Mouse (Mus musculus): ENCODE measurements around the gene Olfr157. TPM values are rescaled to one million over a fixed set of nuclear protein-coding genes. Genes with fewer than 3 reads are reported as not detected.
"Not testable (repeated sequence)": the region's sequence is repeated elsewhere in the genome, so short reads cannot be mapped to it uniquely, and the experiment has no call there.

Olfr157 gene
- polyA plus RNA-seq, 1 experiment from 2014 or later = not detected

DNA sequence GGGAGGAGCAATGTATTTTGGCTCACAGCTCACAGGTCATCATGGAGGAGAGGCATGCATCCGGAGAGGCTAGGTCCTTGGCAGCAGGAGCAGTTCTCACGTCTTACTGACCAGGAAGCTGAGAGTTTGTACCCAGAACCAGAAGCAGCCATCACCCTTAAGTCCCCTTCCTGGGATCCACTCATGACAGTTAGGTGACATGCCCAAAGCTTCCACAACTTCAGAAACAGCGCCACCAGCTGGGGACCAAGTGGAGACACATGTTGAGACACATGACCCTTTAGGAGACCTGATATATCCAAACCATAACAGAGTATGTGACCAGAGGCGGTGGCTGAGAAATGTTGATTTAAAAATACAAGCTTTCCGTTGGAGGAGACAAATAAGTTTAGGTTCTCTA lies 8.0 kb downstream of the Olfr157 start:
- Histone ChIP-seq H3K4me2 (ENCODE audit: low read length) (no peak overlapping the region), H3K36me3 (ENCODE audit: control insufficient read depth, insufficient read depth, low read length) (no peaks in the 10 kb centered on the region), H3K9ac (ENCODE audit: low read length) (no peak overlapping the region), H3K9me3 (replicated peaks; ENCODE audit: control insufficient read depth, low read length) (no peaks in the 10 kb centered on the region), H3K27ac (ENCODE audit: low read depth, low read length) (no peak overlapping the region), H3K4me3 (ENCODE audit: low read depth, low read length) (no peak overlapping the region), H3K27me3 (replicated peaks; ENCODE audit: control insufficient read depth, insufficient read depth, low read length) (no peaks in the 10 kb centered on the region), H3K4me1 (ENCODE audit: control insufficient read depth, insufficient read depth, low read length) (no peaks in the 10 kb centered on the region)
- no peak for DNase-seq (ENCODE audit: low spot score)
- 75% methylated on average over 5 of the region's 5 CpGs for WGBS
- no peak for ATAC-seq

DNA sequence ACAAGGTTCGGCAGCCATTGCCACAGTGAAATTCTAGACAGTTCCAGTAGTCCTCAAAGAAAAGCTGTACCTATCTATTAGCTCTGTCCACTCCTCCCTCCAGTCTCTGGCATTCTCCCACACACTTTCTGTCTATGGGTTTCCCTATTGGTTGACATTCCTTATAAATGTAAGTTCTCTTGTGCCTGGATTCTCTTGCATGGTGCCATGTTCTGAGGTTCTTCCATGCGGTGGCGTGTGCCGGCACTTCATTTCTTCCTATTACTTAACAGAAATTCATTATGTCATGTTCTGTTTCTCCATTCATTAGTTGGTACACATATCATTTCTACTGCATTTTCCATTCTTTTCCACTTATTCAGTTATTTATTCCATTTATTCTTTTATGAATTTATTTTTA lies 11.2 kb downstream of the Olfr157 start:
- Histone ChIP-seq H3K4me1 (ENCODE audit: control insufficient read depth, insufficient read depth, low read length) (no peaks in the 10 kb centered on the region), H3K4me3 (ENCODE audit: low read depth, low read length) (no peak overlapping the region), H3K9ac (ENCODE audit: low read length) (no peak overlapping the region), H3K27me3 (replicated peaks; ENCODE audit: control insufficient read depth, insufficient read depth, low read length) (no peaks in the 10 kb centered on the region), H3K9me3 (replicated peaks; ENCODE audit: control insufficient read depth, low read length) (no peaks in the 10 kb centered on the region), H3K4me2 (ENCODE audit: low read length) (no peak overlapping the region), H3K36me3 (ENCODE audit: control insufficient read depth, insufficient read depth, low read length) (no peaks in the 10 kb centered on the region), H3K27ac (ENCODE audit: low read depth, low read length) (no peak overlapping the region)
- 94% methylated on average over 4 of the region's 4 CpGs for WGBS
- ATAC-seq = no peak
- DNase-seq (ENCODE audit: low spot score) = no peak

DNA sequence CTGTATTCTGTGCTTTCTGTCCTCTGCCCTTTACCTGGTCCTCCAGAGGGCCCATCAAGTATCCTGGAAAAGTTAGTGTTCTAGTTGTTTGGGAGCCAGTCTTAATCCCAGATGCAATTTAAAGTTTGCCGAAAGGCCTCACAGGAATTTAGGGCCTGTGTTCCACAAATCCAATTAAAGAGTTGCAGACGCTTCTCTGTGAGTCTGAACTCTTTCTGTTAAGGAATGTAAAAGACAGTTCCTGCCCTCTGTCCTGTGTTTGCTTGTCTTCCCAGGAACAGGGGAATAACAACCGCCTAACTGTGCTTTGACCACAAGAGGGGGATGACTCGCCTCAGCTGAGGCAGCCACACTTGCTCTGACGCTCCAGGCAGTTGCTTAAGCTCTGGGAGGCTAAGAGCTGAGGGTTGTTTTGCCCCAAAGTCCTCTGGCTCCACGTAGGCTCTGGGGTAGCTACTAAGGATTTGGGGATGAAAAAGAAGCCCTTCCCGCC lies 16.1 kb downstream of the Olfr157 start, which contains the start of gene Olfr156:
Olfr156 (minus strand) TSS at position 51 of the 493 bp plus-strand sequence.
- Histone ChIP-seq H3K27me3 (replicated peaks; ENCODE audit: control insufficient read depth, insufficient read depth, low read length) (no peaks in the 10 kb centered on the region), H3K4me3 (ENCODE audit: low read depth, low read length) (no peak within 1 kb of the TSS), H3K9ac (ENCODE audit: low read length) (no peak within 1 kb of the TSS), H3K27ac (ENCODE audit: low read depth, low read length) (no peak within 1 kb of the TSS), H3K9me3 (replicated peaks; ENCODE audit: control insufficient read depth, low read length) (no peaks in the 10 kb centered on the region), H3K36me3 (ENCODE audit: control insufficient read depth, insufficient read depth, low read length) (no peaks in the 10 kb centered on the region), H3K4me2 (ENCODE audit: low read length) (no peak within 1 kb of the TSS), H3K4me1 (ENCODE audit: control insufficient read depth, insufficient read depth, low read length) (no peaks in the 10 kb centered on the region)
- WGBS = 9% methylated on average over 7 of the region's 7 CpGs
- ATAC-seq = no peak
- DNase-seq (ENCODE audit: low spot score) = peak; percentile 44

DNA sequence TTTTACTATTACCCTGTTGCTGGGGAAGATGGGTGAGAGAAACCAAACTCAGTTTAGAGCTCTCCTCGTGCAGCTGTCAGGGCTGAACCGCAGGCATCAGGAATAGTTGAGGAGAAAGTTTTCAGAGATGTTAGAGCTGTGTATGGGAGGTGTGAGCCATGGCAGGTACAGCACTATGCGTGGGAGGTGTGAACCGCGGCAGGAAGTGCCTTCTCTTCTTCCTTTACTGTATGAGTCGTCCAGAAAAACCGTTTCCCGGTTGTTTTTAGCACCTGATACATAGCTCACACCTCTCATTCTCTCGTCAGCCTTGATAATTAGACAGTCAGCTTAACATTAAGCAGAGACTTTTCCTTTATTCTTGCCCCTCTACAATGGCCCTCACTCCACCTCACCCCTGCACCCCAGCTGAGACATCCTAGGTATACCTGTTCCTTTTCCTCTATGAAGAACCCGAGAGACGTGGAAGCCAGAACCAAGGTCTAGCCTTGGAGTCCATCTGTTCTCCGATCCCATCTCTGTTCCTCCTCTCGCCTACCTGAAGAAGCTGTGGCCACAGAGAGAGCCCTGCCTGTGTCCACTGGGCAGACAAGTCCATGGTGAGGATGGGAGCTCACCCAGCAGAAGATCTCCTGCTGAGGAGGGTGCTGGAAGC lies 17.0 kb downstream of the Olfr157 start:
- DNase-seq (ENCODE audit: low spot score) (no peak), ATAC-seq (no peak)
- Histone ChIP-seq H3K36me3 (ENCODE audit: control insufficient read depth, insufficient read depth, low read length) (no peaks in the 10 kb centered on the region), H3K27me3 (replicated peaks; ENCODE audit: control insufficient read depth, insufficient read depth, low read length) (no peaks in the 10 kb centered on the region), H3K9ac (ENCODE audit: low read length) (no peak overlapping the region), H3K4me1 (ENCODE audit: control insufficient read depth, insufficient read depth, low read length) (no peaks in the 10 kb centered on the region), H3K4me3 (ENCODE audit: low read depth, low read length) (no peak overlapping the region), H3K27ac (ENCODE audit: low read depth, low read length) (no peak overlapping the region), H3K9me3 (replicated peaks; ENCODE audit: control insufficient read depth, low read length) (no peaks in the 10 kb centered on the region), H3K4me2 (ENCODE audit: low read length) (no peak overlapping the region)
- WGBS = 87% methylated on average over 13 of the region's 13 CpGs

DNA sequence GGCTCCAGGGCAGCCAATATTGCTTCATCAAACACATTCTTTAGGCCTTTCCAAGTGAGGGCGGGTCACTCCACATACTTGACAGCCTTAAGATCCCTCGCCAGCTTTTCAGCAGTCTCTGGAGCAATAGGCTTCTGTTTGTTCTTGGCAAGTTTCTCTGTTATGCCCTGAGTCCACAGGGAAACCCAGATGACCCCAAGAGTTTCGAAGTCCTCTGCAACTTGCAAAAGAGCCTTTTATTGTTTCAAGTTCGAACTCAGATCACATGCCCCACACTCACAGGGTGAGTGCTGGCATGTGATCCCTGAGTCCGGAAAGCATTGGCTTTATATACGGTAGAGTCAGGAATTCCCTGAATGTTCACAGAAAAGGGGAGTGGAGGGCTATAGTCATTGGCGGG lies 41.1 kb downstream of the Olfr157 start:
- Histone ChIP-seq H3K9ac (ENCODE audit: low read length) (no peak overlapping the region), H3K27me3 (replicated peaks; ENCODE audit: control insufficient read depth, insufficient read depth, low read length) (no peaks in the 10 kb centered on the region), H3K27ac (ENCODE audit: low read depth, low read length) (no peak overlapping the region), H3K4me1 (ENCODE audit: control insufficient read depth, insufficient read depth, low read length) (no peaks in the 10 kb centered on the region), H3K4me3 (ENCODE audit: low read depth, low read length) (no peak overlapping the region), H3K36me3 (ENCODE audit: control insufficient read depth, insufficient read depth, low read length) (no peaks in the 10 kb centered on the region), H3K9me3 (replicated peaks; ENCODE audit: control insufficient read depth, low read length) (no peaks in the 10 kb centered on the region; the same call in 1 of the 2 replicates), H3K4me2 (ENCODE audit: low read length) (no peak overlapping the region)
- no peak for ATAC-seq
- WGBS = 85% methylated on average over 7 of the region's 7 CpGs
- no peak for DNase-seq (ENCODE audit: low spot score)

DNA sequence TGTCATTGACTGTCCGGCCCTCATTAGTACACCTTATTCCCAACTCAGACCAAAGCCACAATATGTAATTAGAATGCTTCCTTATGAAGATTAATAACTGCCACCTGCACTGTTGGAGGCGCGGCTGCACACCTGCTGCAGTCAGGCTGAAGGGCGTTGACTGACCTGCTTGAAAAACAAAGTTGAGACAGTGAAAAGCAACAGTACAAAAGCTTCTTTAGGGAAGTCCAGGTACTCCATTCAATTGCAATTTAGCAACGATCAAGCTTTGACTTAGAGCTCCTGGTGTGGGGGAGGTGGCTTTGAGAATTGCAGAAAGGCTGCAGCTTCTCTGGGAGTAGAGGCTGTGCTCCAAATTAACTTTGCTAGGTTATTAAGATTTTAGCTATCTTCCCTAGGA lies 44.2 kb downstream of the Olfr157 start:
- H3K4me3 ChIP-seq (ENCODE audit: low read depth, low read length); H3K27me3 ChIP-seq (replicated peaks; ENCODE audit: control insufficient read depth, insufficient read depth, low read length); H3K36me3 ChIP-seq (ENCODE audit: control insufficient read depth, insufficient read depth, low read length); ATAC-seq; H3K27ac ChIP-seq (ENCODE audit: low read depth, low read length); H3K9me3 ChIP-seq (replicated peaks; ENCODE audit: control insufficient read depth, low read length); H3K9ac ChIP-seq (ENCODE audit: low read length); H3K4me1 ChIP-seq (ENCODE audit: control insufficient read depth, insufficient read depth, low read length); H3K4me2 ChIP-seq (ENCODE audit: low read length); DNase-seq (ENCODE audit: low spot score): not testable (repeated sequence)
- 84% methylated on average over 5 of the region's 5 CpGs for WGBS

DNA sequence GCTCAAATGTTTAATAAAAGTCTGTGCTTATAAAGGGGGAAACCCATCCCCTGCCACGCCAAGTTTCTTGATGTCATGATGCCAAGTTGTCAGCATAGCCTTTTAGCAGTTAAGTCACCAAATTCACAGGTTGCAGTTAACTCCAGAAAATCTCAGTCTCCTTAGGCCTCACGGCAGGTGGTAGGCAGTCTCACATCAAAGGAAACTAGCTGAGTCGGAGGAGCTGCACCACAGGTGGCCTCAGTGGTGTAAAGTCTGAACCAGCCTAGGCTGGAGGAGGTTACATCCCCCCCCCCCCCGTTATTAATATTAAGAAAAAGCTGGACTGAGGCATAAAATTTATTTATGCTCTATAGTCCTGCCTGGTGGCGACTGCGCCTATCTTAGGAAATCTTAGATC lies 44.7 kb downstream of the Olfr157 start:
- no peak overlapping the region for H3K4me2 ChIP-seq (ENCODE audit: low read length)
- WGBS = 79% methylated on average over 6 of the region's 6 CpGs
- no peak for ATAC-seq
- DNase-seq (ENCODE audit: low spot score) = no peak
- H3K4me1 ChIP-seq (ENCODE audit: control insufficient read depth, insufficient read depth, low read length) = no peaks in the 10 kb centered on the region
- H3K9ac ChIP-seq (ENCODE audit: low read length) = no peak overlapping the region
- H3K36me3 ChIP-seq (ENCODE audit: control insufficient read depth, insufficient read depth, low read length) = no peaks in the 10 kb centered on the region
- no peak overlapping the region for H3K27ac ChIP-seq (ENCODE audit: low read depth, low read length)
- no peaks in the 10 kb centered on the region for H3K9me3 ChIP-seq (replicated peaks; ENCODE audit: control insufficient read depth, low read length)
- H3K27me3 ChIP-seq (replicated peaks; ENCODE audit: control insufficient read depth, insufficient read depth, low read length) = no peaks in the 10 kb centered on the region
- no peak overlapping the region for H3K4me3 ChIP-seq (ENCODE audit: low read depth, low read length)

Other genes with a start within 250 kb of the Olfr157 start
- gene Npr2, start 208.3 kb downstream of the Olfr157 start, polyA plus RNA-seq (2014; fragmentation: Nextera tagmentation; extraction: Ambion mirVana) = 10.7 and 11.2 TPM in 2 replicates
- 4.2 and 5.7 TPM in 2 replicates for gene Spag8, start 186.6 kb downstream of the Olfr157 start, polyA plus RNA-seq (2014; fragmentation: Nextera tagmentation; extraction: Ambion mirVana)
- 67.0 and 82.7 TPM in 2 replicates for gene Hint2, start 183.7 kb downstream of the Olfr157 start, polyA plus RNA-seq (2014; fragmentation: Nextera tagmentation; extraction: Ambion mirVana)
- gene Tmem8b, start 171.2 kb downstream of the Olfr157 start, polyA plus RNA-seq (2014; fragmentation: Nextera tagmentation; extraction: Ambion mirVana) = 5.6 and 7.3 TPM in 2 replicates
- gene Fam221b, start 171.1 kb downstream of the Olfr157 start, polyA plus RNA-seq (2014; fragmentation: Nextera tagmentation; extraction: Ambion mirVana) = 2.1 and 2.2 TPM in 2 replicates
- gene Olfr70, start 139.4 kb downstream of the Olfr157 start, polyA plus RNA-seq (2014; fragmentation: Nextera tagmentation; extraction: Ambion mirVana) = not detected in 2 replicates
- gene Olfr71, start 129.9 kb downstream of the Olfr157 start, polyA plus RNA-seq (2014; fragmentation: Nextera tagmentation; extraction: Ambion mirVana) = not detected in 2 replicates
- gene Hrct1, start 113.0 kb downstream of the Olfr157 start, polyA plus RNA-seq (2014; fragmentation: Nextera tagmentation; extraction: Ambion mirVana) = 0.36 and 0.45 TPM in 2 replicates
- 0.06 TPM in 1 of 2 replicates, not detected in the other for gene Spaar, start 110.2 kb downstream of the Olfr157 start, polyA plus RNA-seq (2014; fragmentation: Nextera tagmentation; extraction: Ambion mirVana)
- gene Olfr159, start 69.2 kb downstream of the Olfr157 start, polyA plus RNA-seq (2014; fragmentation: Nextera tagmentation; extraction: Ambion mirVana) = not detected in 2 replicates
- not detected in 2 replicates for gene Olfr156, start 16.3 kb downstream of the Olfr157 start, polyA plus RNA-seq (2014; fragmentation: Nextera tagmentation; extraction: Ambion mirVana)
- not detected in 2 replicates for gene Olfr155, start 11.4 kb upstream of the Olfr157 start, polyA plus RNA-seq (2014; fragmentation: Nextera tagmentation; extraction: Ambion mirVana)
- gene Reck, start 35.3 kb upstream of the Olfr157 start, polyA plus RNA-seq (2014; fragmentation: Nextera tagmentation; extraction: Ambion mirVana) = 4.7 and 5.8 TPM in 2 replicates
- 37.0 and 41.8 TPM in 2 replicates for gene Glipr2, start 117.2 kb upstream of the Olfr157 start, polyA plus RNA-seq (2014; fragmentation: Nextera tagmentation; extraction: Ambion mirVana)
- gene Ccin, start 143.3 kb upstream of the Olfr157 start, polyA plus RNA-seq (2014; fragmentation: Nextera tagmentation; extraction: Ambion mirVana) = not detected in 2 replicates
- gene Clta, start 164.3 kb upstream of the Olfr157 start, polyA plus RNA-seq (2014; fragmentation: Nextera tagmentation; extraction: Ambion mirVana) = 303 and 306 TPM in 2 replicates
- 20.4 and 26.5 TPM in 2 replicates for gene Gne, start 244.0 kb upstream of the Olfr157 start, polyA plus RNA-seq (2014; fragmentation: Nextera tagmentation; extraction: Ambion mirVana)